Mouse (Mus musculus): ENCODE data around the gene Slain1. TPM values are rescaled to one million over a fixed set of nuclear protein-coding genes. Genes with fewer than 3 reads are reported as not detected.

The Slain1 gene
- polyA plus RNA-seq, 1 experiment: 18.9 TPM

DNA sequence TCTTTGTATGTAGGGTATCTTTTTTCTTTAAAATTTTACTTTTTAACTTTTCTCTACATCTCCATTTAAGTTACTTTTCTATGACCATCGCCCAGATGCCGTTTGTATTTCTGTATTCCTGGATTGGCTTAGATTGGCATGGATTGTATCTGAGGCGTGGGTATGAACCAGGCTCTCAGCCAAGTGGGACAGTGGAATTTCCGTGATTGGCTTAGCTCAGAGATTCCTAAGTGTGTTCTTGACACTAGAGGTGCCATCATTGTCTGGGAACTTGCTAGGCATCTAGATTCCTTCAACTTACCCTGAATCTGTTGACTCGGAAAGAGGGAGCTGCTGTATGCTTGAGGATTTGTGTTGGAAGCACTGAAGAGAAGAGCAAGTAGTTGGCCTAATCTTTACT, 5.4 kb downstream of the Slain1 start:
- Histone ChIP-seq H3K4me1 (ENCODE audit: control insufficient read depth, insufficient read depth, low read length) (peaks cover 1% of the 10 kb centered on the region), H3K9me3 (replicated peaks; ENCODE audit: control insufficient read depth, insufficient read depth, low read length, poor library complexity, severe bottlenecking) (no peaks in the 10 kb centered on the region), H3K36me3 (ENCODE audit: control insufficient read depth, insufficient read depth, low read length, poor library complexity, severe bottlenecking) (no peaks in the 10 kb centered on the region; the same call in 1 of the 2 replicates), H3K9ac (ENCODE audit: low read depth, poor library complexity, severe bottlenecking) (no peak overlapping the region), H3K27ac (ENCODE audit: insufficient read depth, low read length) (no peak overlapping the region), H3K27me3 (ENCODE audit: control insufficient read depth, insufficient read depth, low read length, poor library complexity, severe bottlenecking) (no peaks in the 10 kb centered on the region), H3K4me3 (ENCODE audit: low read depth, low read length) (no peak overlapping the region)
- TF ChIP-seq CTCF (IDR thresholded peaks at IDR 0.05; ENCODE audit: low read depth, low read length): no peak
- no peak for TF ChIP-seq EP300 (IDR thresholded peaks at IDR 0.05; ENCODE audit: insufficient read depth, low read depth, low read length)
- no peak for TF ChIP-seq POLR2A (IDR thresholded peaks at IDR 0.05; ENCODE audit: insufficient read depth, low read length)

DNA sequence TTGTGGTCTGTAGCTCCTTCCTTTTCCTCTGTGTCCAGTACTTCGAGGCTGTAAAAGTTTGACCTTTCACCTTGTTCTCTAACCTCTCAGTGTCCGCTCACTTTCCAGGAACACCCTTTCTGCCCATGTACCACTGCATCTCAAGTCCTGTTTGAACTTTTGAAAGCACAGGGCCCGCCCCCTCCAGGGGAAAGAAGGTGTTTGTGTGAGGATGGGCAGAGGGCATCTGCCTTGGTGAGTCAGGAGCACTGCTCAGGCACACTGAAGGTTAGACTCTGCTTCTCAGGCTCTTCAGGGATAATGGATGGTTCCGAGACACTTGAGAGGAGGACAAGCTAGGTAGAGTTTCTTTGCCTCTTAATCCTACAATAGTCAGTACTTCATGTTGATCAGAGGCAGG, 7.8 kb downstream of the Slain1 start:
- TF ChIP-seq CTCF (IDR thresholded peaks at IDR 0.05; ENCODE audit: low read depth, low read length) (no peak), POLR2A (IDR thresholded peaks at IDR 0.05; ENCODE audit: insufficient read depth, low read length) (no peak), EP300 (IDR thresholded peaks at IDR 0.05; ENCODE audit: insufficient read depth, low read depth, low read length) (no peak)
- Histone ChIP-seq H3K4me1 (ENCODE audit: control insufficient read depth, insufficient read depth, low read length) (peaks cover 1% of the 10 kb centered on the region), H3K9ac (ENCODE audit: low read depth, poor library complexity, severe bottlenecking) (no peak overlapping the region), H3K4me3 (ENCODE audit: low read depth, low read length) (no peak overlapping the region), H3K36me3 (ENCODE audit: control insufficient read depth, insufficient read depth, low read length, poor library complexity, severe bottlenecking) (no peaks in the 10 kb centered on the region; the same call in 1 of the 2 replicates), H3K27ac (ENCODE audit: insufficient read depth, low read length) (no peak overlapping the region), H3K27me3 (ENCODE audit: control insufficient read depth, insufficient read depth, low read length, poor library complexity, severe bottlenecking) (no peaks in the 10 kb centered on the region), H3K9me3 (replicated peaks; ENCODE audit: control insufficient read depth, insufficient read depth, low read length, poor library complexity, severe bottlenecking) (no peaks in the 10 kb centered on the region)

DNA sequence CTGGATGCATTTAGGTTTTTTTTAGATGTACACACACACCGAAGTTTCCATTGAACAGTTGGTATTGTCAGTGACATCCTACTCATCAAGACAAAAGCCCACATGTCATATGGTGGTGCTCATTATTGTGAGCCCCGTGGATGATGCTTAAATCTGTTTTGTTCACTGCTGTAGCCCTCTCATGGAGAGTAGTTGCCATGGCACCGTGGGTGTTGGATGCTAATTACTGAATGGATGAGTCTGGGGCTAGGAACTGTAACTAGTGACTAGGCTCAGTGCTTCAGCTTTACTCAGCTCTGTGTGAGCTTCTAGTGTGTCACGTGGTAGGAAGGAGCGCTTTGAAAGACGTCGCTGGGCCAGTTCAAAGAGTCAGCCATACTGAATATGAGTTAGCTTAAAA, 13.0 kb downstream of the Slain1 start:
- TF ChIP-seq POLR2A (IDR thresholded peaks at IDR 0.05; ENCODE audit: insufficient read depth, low read length) (no peak), CTCF (IDR thresholded peaks at IDR 0.05; ENCODE audit: low read depth, low read length) (no peak), EP300 (IDR thresholded peaks at IDR 0.05; ENCODE audit: insufficient read depth, low read depth, low read length) (no peak)
- Histone ChIP-seq H3K4me1 (ENCODE audit: control insufficient read depth, insufficient read depth, low read length) (no peaks in the 10 kb centered on the region), H3K4me3 (ENCODE audit: low read depth, low read length) (no peak overlapping the region), H3K27me3 (ENCODE audit: control insufficient read depth, insufficient read depth, low read length, poor library complexity, severe bottlenecking) (no peaks in the 10 kb centered on the region), H3K9ac (ENCODE audit: low read depth, poor library complexity, severe bottlenecking) (no peak overlapping the region), H3K36me3 (ENCODE audit: control insufficient read depth, insufficient read depth, low read length, poor library complexity, severe bottlenecking) (no peaks in the 10 kb centered on the region; the same call in 1 of the 2 replicates), H3K27ac (ENCODE audit: insufficient read depth, low read length) (no peak overlapping the region), H3K9me3 (replicated peaks; ENCODE audit: control insufficient read depth, insufficient read depth, low read length, poor library complexity, severe bottlenecking) (no peaks in the 10 kb centered on the region)

DNA sequence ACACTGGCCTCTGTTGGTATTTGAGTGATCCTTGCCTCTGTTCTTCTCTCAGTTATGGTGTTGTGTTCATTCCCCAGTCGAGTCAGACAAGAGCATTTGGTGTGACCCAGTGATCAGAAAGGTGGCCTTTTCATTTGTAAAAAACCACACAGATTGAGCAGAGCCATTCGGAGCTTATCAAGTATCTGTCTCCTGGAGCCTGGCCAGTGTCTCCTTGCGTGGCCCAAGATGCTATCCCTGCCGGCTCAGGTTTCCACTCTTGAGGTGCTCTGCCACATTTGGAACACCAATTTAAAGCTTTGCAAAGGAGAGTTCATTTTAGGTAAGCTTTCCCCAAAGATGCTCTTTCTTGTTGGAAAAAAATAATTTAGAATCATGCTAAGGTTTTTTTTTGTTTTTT, 14.4 kb downstream of the Slain1 start:
- TF ChIP-seq POLR2A (IDR thresholded peaks at IDR 0.05; ENCODE audit: insufficient read depth, low read length): no peak
- no peak for TF ChIP-seq CTCF (IDR thresholded peaks at IDR 0.05; ENCODE audit: low read depth, low read length)
- TF ChIP-seq EP300 (IDR thresholded peaks at IDR 0.05; ENCODE audit: insufficient read depth, low read depth, low read length): no peak
- no peak overlapping the region for H3K27ac ChIP-seq (ENCODE audit: insufficient read depth, low read length)
- H3K9me3 ChIP-seq (replicated peaks; ENCODE audit: control insufficient read depth, insufficient read depth, low read length, poor library complexity, severe bottlenecking): peaks cover 4% of the 10 kb centered on the region; the same call in 1 of the 2 replicates
- H3K4me3 ChIP-seq (ENCODE audit: low read depth, low read length): no peak overlapping the region
- H3K4me1 ChIP-seq (ENCODE audit: control insufficient read depth, insufficient read depth, low read length): no peaks in the 10 kb centered on the region
- no peak overlapping the region for H3K9ac ChIP-seq (ENCODE audit: low read depth, poor library complexity, severe bottlenecking)
- no peaks in the 10 kb centered on the region for H3K27me3 ChIP-seq (ENCODE audit: control insufficient read depth, insufficient read depth, low read length, poor library complexity, severe bottlenecking)
- no peaks in the 10 kb centered on the region for H3K36me3 ChIP-seq (ENCODE audit: control insufficient read depth, insufficient read depth, low read length, poor library complexity, severe bottlenecking)

DNA sequence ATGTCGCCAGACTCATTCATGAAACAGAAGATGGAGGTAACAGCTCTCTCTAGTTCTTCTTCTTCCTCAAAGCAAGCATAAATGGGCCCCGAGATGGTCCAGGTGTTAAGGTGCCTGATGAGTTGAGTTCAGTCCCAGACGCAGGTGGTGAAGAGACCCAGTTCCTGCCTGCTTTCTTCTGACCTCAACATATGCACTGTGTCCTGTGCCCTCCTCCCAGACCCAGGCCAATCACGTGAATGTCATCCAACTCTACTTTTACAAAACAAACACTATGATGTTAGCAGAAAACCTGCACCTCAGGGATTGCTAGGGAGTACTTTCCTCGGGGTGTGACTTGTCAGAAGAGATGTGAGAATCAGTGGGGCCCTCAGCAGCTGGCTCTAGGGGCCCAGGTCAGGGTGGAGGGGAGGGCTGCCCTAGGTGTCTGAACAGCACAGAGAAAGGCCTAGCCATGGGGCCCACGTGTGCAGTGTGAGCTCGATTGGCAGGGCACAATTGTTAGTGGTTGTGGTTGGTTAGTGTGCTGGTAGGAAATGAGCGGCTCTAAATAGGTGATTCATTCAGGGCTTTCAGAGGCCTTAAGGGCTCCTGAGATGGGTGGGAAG, 16.4 kb downstream of the Slain1 start:
- Histone ChIP-seq H3K4me3 (ENCODE audit: low read depth, low read length) (no peak overlapping the region), H3K9me3 (replicated peaks; ENCODE audit: control insufficient read depth, insufficient read depth, low read length, poor library complexity, severe bottlenecking) (peaks cover 7% of the 10 kb centered on the region; the same call in 1 of the 2 replicates), H3K27me3 (ENCODE audit: control insufficient read depth, insufficient read depth, low read length, poor library complexity, severe bottlenecking) (no peaks in the 10 kb centered on the region), H3K36me3 (ENCODE audit: control insufficient read depth, insufficient read depth, low read length, poor library complexity, severe bottlenecking) (no peaks in the 10 kb centered on the region), H3K9ac (ENCODE audit: low read depth, poor library complexity, severe bottlenecking) (no peak overlapping the region), H3K27ac (ENCODE audit: insufficient read depth, low read length) (no peak overlapping the region), H3K4me1 (ENCODE audit: control insufficient read depth, insufficient read depth, low read length) (no peaks in the 10 kb centered on the region)
- no peak for TF ChIP-seq POLR2A (IDR thresholded peaks at IDR 0.05; ENCODE audit: insufficient read depth, low read length)
- TF ChIP-seq CTCF (IDR thresholded peaks at IDR 0.05; ENCODE audit: low read depth, low read length): no peak
- TF ChIP-seq EP300 (IDR thresholded peaks at IDR 0.05; ENCODE audit: insufficient read depth, low read depth, low read length): no peak

DNA sequence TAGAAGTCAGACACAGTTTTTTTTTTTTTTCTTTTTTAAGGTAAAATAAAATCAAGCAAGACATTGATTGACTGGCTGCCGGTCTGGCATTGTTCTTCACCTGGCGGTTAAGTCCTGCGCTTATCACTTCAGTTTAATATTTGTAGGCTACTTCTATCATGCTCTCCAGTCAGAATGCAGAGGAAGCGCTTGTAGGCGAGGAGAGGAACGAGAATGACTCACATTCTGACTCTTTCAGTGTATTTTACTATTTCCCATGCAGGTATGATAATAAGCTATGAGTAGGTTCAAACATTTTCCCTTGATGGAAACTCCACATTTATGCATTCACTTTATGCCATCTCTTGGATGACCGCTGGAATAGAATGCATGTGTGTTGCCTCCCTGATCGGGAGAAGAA, 17.0 kb downstream of the Slain1 start:
- H3K4me1 ChIP-seq (ENCODE audit: control insufficient read depth, insufficient read depth, low read length): no peaks in the 10 kb centered on the region
- H3K9ac ChIP-seq (ENCODE audit: low read depth, poor library complexity, severe bottlenecking): no peak overlapping the region
- H3K27ac ChIP-seq (ENCODE audit: insufficient read depth, low read length): no peak overlapping the region
- H3K9me3 ChIP-seq (replicated peaks; ENCODE audit: control insufficient read depth, insufficient read depth, low read length, poor library complexity, severe bottlenecking): peaks cover 7% of the 10 kb centered on the region; the same call in 1 of the 2 replicates
- H3K36me3 ChIP-seq (ENCODE audit: control insufficient read depth, insufficient read depth, low read length, poor library complexity, severe bottlenecking): no peaks in the 10 kb centered on the region
- H3K4me3 ChIP-seq (ENCODE audit: low read depth, low read length): no peak overlapping the region
- TF ChIP-seq EP300 (IDR thresholded peaks at IDR 0.05; ENCODE audit: insufficient read depth, low read depth, low read length) (no peak), POLR2A (IDR thresholded peaks at IDR 0.05; ENCODE audit: insufficient read depth, low read length) (no peak), CTCF (IDR thresholded peaks at IDR 0.05; ENCODE audit: low read depth, low read length) (no peak)
- H3K27me3 ChIP-seq (ENCODE audit: control insufficient read depth, insufficient read depth, low read length, poor library complexity, severe bottlenecking): no peaks in the 10 kb centered on the region
